Mouse (Mus musculus) layer of hippocampus, adult 11-12 months (tissue): ENCODE data around the gene Spast.
"Not testable (repeated sequence)": the region's sequence is repeated elsewhere in the genome, so short reads cannot be mapped to it uniquely, and the experiment has no call there.

Experiments used
- DNase-seq: peaks from one replicate; pipeline ENCODE4 v3.0.0; 2022; ENCODE audit warnings: low spot score

The Spast gene

GRCm38 (mm10) chr17:74327195-74327594, 11.6 kb upstream of the Spast start:
- DNase-seq, result not testable (repeated sequence)

DNA sequence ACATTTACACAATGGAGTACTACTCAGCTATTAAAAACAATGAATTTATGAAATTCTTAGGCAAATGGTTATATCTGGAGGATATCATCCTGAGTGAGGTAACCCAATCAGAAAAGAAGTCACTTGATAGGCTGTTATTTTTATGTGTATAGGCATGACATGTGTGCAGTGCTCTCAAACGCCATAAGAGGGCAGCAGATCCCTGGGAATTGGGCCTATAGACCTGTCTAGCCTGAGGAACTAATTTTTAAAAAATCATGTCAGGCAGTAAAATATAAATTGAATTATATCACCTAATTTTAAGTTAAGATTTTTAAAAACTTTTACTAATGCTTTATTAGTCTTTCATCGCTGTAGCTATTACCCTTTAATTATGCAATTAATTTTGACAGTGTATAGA, 10.6 kb upstream of the Spast start:
- DNase-seq, result not testable (repeated sequence)

- DNase-seq, result no peak
Measured at GRCm38 (mm10) chr17:74331049-74331676, 7.6 kb upstream of the Spast start.

DNA sequence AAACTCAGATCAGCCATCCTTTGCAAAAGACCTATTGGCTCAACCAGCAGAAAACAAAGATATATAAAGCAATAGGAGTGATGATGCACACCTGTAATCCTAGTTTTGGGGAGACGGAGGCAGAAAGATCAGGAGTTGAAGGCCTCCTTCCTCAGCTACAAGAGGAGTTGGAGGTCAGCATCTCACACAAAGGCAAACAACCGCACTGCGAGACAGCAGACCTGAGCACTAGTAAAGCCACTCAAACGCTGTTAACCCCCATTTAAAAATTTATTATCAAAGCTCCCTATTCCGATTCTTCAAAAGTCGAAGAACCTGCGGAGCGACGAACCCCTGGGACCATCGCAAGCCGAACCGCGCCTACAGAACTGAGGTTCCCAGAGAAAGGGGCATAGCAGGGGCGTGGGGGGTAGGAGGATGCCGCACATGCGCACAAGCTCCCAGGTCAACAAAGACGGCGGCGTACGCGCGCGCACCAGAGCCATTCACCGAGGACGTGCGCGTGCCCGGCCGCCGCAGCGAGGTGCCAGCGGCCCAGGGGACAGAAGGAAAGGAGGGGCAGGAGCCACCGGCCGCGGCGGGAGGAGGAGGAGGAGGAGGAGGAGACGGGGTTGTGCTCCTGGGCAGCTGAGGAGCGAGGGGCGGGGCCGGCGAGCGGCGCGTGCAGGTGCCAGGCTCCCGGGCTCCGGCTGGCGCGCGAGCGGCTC, 409 bp upstream of the Spast start:
- DNase-seq, result peak; percentile 94

DNA sequence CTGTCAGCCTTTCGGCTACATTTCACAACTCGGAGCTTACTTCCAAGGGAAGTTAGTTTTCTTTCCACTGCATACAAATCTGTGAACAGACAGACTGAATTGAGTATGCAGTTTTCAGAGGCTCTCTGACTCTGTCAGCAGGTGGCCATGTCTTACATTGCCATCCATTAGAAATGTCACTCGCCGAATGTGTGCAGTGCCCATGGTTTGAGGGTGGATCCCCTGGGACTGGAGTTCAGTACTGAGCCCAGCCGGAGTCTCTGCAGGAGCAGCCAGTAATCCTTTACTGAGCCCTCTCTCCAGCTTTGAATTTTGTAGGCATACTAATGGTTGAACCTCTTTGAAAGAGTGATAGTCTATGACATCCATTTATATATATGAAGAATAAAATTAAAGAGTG, 2.4 kb downstream of the Spast start:
- no peak for DNase-seq

GRCm38 (mm10) chr17:74363592-74363991, 24.8 kb downstream of the Spast start:
- DNase-seq, result no peak

DNA sequence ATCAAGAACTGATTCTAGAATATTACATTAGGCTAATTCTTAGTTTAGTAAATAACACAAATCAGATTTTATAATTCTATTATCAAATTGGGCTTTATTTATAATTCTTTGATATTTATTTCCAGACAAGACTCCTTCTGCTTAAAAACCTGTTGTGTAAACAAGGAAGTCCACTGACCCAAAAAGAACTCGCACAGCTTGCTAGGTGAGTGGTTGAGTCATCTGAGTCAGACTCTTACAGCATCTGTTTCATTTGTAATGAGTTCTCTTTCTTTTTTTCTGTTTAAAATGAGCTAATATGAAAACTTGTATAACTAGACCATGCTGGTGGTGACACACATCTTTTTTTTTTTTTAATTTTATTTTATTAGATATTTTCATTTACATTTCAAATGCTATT, 38.1 kb downstream of the Spast start:
- DNase-seq, result no peak

- DNase-seq, result no peak
Measured at GRCm38 (mm10) chr17:74386657-74387056, 47.9 kb downstream of the Spast start.

DNA sequence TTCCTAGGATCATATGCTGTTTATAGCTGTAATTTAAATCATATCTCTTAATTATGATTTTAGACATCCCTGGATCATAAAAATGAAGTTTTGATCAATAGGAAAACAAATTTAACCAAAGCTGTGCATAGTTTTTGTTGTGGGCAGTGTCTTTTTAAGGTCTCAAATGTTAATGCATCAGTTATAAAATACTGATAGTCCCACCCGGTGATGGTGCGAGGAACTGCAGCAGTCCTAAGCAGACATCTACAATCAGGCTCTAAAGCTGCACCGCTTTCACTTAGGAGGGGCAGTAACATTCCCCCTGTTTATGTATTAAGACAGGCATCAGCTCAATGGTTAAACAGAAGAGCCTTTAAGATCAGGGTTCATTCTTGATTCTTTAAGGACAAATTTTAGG, 51.1 kb downstream of the Spast start:
- DNase-seq, result no peak

GRCm38 (mm10) chr17:74394381-74394780, 55.6 kb downstream of the Spast start:
- DNase-seq, result no peak

DNA sequence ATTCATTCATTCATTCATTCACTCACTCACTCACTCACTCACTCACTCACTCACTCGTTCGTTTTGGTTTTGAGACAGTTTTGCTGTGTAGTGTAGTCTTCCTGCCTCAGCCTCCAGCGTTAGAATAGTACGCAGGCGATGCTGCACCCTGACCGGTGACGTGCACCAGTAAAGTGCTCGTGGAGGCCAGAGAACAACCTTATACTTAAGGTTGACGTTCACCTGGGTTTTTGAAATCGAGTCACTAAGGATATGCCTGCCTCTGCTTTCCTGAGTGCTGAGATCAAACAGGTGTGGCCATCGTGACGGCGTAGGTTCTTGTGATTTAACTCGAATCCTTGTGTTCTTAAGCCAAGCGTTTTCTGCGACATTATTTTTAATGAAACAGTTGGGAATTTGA, 56.1 kb downstream of the Spast start:
- no peak for DNase-seq

GRCm38 (mm10) chr17:74395383-74396065, 56.7 kb downstream of the Spast start, which contains the start of gene Slc30a6:
TSS of gene Slc30a6 (plus strand) at chr17:74395608.
- peak; percentile 97 for DNase-seq

GRCm38 (mm10) chr17:74396766-74397165, 58.0 kb downstream of the Spast start:
- no peak for DNase-seq

GRCm38 (mm10) chr17:74397173-74397572, 58.4 kb downstream of the Spast start:
- DNase-seq, result no peak

DNA sequence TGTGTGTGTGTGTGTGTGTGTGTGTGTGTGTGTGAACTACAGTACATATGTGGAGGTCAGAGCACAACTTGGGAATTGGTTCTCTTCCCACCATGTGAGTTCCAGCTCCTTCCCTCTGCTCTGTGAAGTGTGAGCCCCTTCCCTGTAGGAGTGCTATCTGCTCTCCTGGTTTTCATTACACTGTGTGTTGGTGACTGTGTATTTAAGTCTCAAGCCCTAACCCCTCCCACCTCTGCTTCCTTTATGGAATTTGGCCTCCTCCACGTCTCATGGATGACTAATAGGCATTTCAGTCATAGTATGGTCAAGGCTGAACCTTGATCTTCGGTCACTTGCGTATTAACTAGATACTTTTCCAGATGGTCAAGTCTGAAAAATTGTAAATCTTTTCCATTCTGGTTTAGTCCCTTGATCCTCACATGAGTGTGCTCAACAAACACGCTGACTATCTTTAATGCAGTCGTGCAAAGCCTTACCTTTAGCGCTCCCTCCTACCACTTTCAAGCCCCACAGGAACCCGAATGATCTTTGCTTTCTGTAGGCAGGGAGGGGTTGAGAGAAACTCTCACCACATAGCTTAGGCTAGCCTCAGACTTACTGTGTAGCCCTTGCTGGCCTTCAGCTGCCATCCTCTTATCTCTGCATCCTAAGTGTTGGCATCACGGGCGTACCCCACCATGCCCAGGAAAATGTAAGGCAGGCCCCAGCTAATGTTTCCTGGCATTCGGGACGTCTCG, 63.9 kb downstream of the Spast start:
- no peak for DNase-seq

DNA sequence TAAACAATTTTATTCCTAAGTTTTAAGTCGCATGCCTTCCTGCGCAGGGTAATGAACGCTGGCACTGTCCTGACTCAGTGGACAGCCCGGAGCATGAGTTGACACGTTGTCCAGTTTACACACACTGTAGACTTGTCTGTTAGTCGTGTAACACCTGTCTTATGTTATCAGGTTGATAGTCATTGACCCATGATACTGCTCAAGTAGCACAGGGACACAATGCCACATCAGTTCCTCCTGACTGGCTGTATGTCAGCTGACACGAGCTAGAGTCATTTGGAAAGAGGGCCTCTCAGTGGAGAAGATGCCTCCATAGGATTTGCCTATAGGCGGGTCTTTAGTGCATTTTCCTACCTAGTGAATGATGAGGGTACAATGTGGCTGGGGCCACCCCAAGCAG, 67.7 kb downstream of the Spast start:
- DNase-seq, result no peak

DNA sequence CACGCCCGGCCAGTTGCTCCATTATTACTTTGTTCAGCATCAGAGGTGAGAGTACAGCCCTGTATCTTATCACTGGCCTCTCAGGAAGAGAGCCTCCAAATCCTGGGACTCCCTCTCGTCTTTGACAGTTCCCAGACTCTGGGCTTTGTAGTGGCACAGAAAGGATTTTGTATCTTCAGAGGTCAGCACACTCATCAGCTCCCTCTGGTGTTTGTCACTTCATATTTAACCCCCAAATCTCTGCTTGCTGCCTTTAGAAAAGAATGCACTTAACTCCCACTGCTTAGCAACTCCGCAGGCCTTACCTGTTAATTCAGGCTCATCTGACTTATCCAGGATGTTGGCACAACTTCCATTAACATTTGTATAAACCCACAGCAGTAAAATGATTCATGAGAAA, 70.9 kb downstream of the Spast start:
- DNase-seq, result no peak

GRCm38 (mm10) chr17:74413324-74413723, 74.5 kb downstream of the Spast start:
- DNase-seq, result no peak

- DNase-seq, result no peak
Measured at GRCm38 (mm10) chr17:74414671-74415070, 75.9 kb downstream of the Spast start.

DNA sequence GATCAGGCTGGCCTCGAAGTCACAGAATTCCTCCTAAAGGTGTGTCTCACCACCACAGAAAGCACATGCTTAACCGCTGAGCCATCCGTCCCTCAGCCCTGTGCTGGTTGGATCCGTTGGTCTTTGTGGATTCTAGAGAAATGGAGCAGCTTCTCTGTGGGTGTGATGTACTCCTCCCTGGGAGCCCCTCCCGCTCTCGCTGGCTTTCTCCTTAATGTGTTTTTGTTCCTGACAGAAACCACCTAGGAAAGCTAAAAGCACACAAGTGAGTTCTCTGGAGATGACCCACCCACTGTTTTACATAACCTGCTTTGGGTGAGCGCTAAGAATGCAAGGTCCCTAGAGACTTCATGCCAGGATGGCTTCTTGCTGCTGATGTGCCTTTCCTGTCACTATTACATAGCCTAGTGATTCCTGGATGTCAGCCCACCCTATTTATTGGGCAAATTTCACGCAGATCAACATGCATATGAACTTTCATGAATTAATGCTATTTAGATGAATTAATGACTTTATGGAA, 78.1 kb downstream of the Spast start:
- no peak for DNase-seq

GRCm38 (mm10) chr17:74418171-74418570, 79.4 kb downstream of the Spast start:
- DNase-seq, result no peak

DNA sequence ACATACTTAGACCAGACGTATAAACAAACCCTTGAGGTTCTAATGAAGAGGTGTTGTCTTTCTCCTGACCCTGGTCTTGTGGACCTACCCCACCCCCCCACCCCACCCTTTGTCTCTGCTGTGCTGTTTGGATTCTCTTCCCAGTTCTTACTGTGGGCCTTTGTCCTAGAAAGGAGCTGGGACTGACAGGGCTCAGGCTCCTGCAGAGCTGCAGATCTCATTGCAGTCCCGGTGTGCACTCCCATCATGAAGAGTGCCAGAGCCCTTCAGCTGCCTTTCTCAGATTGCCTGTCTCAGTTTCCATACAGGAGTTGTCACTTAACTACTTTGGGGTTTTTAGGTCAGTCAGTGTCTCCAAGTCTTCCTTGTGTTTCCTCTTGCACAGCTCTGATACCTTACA, 81.9 kb downstream of the Spast start:
- DNase-seq, result no peak
